Mouse (Mus musculus): ENCODE measurements at regions not wholly inside any gene's neighbourhood (a gene's known extent, or its start where the extent isn't known, plus 50 kb on each side); places are given as distances from the start of the nearest gene placed in this dataset.

DNA sequence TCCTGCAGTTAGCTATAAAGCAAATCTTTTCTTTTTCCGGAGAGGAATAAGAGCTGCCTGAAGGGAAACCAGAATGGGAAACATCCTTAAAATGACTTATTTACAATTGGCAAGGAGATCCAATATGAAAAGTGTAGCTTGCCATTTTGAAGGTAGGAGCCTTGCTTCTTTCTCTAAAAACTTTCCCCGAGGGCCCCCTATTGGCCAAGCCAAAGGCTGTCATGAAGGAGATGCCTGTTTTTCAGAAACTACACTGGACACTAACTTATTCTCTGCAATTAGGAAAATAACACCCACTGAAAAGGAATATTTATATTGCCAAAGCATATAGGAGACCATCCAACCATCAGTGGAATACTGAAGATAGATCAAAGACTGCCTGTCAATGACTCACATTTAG is 312.8 kb upstream of the Thrb start:
- no peak for DNase-seq (ENCODE audit: low spot score)
- Histone ChIP-seq H3K4me1 (replicated peaks) (no peaks in the 10 kb centered on the region), H3K9me3 (no peaks in the 10 kb centered on the region), H3K36me3 (no peaks in the 10 kb centered on the region), H3K27me3 (ENCODE audit: insufficient read depth, poor library complexity, severe bottlenecking) (no peaks in the 10 kb centered on the region), H3K27ac (no peak overlapping the region), H3K4me3 (no peak overlapping the region)
- WGBS = 70% methylated on average over 2 of the region's 2 CpGs

DNA sequence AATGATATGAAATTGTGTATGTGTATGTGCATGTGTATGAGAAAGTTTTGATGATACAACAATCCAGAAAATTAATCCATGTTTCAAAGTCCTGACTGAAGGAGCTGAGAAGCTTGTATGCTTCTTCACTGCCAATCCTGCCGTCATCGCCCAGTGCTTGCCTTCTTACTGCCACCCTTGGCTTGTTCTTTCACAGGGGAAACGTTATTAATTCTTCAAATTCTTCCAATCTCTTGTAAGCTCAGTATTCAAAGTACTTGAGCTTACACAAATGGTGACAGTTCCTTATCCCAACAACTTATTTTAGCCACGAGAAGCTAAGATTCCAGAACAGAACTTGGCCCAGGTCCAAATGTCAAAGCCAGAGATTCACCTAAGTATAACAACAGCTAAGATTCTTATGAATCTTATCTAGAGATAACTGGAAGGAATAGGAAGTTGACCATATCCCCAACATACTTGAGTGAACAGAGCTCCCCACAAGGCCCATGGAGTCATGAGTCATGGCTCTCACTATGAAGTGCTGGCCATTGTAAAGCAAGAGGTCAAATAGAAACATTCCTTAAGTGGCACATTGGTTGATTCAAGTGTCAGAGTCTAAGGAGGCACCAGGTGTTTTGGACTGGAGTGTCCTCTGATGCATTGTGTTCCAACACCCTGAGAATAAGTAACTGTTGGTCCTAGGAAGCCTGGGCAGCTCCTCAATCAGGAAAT is 307.6 kb upstream of the Thrb start:
- WGBS = 87% methylated on average over 4 of the region's 4 CpGs
- H3K27ac ChIP-seq = no peak overlapping the region
- no peaks in the 10 kb centered on the region for H3K36me3 ChIP-seq
- H3K4me1 ChIP-seq (replicated peaks) = no peaks in the 10 kb centered on the region
- no peaks in the 10 kb centered on the region for H3K9me3 ChIP-seq
- no peak overlapping the region for H3K4me3 ChIP-seq
- no peak for DNase-seq (ENCODE audit: low spot score)
- H3K27me3 ChIP-seq (ENCODE audit: insufficient read depth, poor library complexity, severe bottlenecking) = no peaks in the 10 kb centered on the region

DNA sequence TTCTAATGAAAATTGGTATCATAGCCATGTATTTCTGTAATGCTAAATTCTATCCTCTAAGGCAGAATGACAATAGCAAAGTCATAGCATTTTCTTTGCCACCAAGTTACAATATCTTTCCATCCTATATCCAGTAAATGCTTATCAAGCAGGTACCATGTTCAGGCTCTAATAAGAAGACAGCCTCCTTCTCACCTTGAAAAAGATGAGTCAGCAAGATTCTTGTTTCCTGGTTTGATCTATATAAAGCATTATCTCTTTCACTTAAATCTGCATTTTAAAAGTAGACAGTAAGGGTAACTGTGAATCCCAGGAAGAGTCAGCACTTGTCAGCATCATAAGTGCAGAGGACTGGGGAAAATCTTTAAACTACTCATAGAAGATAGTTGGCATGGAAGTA is 298.2 kb upstream of the Thrb start:
- no peak for DNase-seq (ENCODE audit: low spot score)
- Histone ChIP-seq H3K4me3 (no peak overlapping the region), H3K36me3 (no peaks in the 10 kb centered on the region), H3K27me3 (ENCODE audit: insufficient read depth, poor library complexity, severe bottlenecking) (no peaks in the 10 kb centered on the region), H3K9me3 (no peaks in the 10 kb centered on the region), H3K27ac (no peak overlapping the region), H3K4me1 (replicated peaks) (no peaks in the 10 kb centered on the region)

DNA sequence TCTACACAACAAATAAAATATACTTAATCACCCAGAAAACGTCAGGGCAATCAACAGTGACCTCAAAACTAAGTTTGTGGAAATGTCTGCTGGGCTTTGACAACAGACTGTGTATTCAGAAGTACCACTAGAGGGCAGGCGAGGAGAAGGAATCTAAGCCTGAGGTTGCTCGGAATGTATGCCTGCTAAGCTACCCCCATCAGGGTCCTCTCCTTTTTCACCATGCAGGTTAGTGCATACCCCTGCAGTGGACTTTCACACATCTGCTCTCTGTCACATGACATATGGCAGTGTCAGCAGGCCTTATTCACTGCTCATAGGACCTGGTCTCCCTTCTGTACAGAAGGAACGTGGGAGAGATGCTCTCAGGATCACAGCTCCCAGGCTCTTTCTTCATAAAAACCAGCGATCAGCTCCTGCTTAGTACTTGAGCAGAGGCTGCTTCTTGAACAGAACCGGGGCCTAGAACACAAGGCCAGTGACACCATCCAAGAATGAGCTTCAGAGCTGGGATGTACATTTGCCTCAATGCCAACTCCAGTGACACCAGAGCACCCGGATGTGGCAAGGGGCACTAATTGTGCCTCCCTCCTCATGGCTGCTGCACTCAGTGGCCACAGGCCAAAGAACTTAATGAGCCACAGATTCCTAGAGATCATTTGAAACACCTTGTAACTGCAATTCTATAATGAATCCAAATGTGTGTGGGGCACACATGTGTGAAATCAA is 257.1 kb upstream of the Thrb start:
- Histone ChIP-seq H3K4me1 (replicated peaks) (no peaks in the 10 kb centered on the region), H3K4me3 (no peak overlapping the region), H3K36me3 (no peaks in the 10 kb centered on the region), H3K9me3 (no peaks in the 10 kb centered on the region), H3K27me3 (ENCODE audit: insufficient read depth, poor library complexity, severe bottlenecking) (no peaks in the 10 kb centered on the region), H3K27ac (no peak overlapping the region)
- WGBS = 45% methylated on average over 7 of the region's 7 CpGs
- DNase-seq (ENCODE audit: low spot score) = peak; percentile 44

DNA sequence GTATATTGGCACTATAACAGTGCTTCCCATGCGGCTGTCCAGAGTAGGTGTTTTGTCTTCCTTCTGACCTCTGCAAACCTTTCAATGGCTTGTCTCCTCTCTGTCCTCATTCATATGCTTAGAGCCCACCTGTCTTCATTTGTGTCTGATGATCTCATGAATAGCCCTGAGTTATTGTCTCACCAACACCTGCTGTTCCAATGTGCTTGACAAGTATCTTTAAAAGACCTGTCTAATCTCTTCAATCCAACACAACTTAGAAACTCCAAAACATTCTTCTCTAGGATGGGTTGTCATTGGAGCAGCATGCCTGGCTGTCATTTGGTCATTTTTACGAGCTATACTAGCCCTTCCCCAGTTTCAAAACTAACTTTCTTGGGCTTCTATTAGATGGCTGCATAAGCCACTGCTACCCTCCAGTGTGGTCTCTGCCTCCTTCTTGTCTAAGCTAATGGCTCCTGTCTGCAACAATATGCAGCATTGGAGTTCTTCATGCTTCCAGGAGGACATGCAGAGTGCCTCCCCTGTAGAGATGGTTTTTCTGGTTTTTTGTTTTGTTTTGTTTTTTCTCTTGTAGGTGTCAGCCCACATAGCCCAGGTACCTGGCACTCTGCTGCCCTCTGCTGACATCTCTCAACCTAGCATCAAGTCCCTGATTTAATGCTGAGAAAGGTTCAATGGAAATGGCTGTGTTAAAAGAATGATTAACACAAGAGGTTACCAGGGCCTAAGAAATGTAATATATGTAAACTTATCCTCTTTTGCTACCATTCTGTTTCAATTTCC is 254.3 kb upstream of the Thrb start:
- H3K4me1 ChIP-seq (replicated peaks) = peaks cover 4% of the 10 kb centered on the region; the same call in 1 of the 2 replicates
- WGBS = 72% methylated on average over 2 of the region's 2 CpGs
- H3K27ac ChIP-seq = no peak overlapping the region
- DNase-seq (ENCODE audit: low spot score) = peak; percentile 45
- H3K9me3 ChIP-seq = no peaks in the 10 kb centered on the region
- H3K27me3 ChIP-seq (ENCODE audit: insufficient read depth, poor library complexity, severe bottlenecking) = no peaks in the 10 kb centered on the region
- H3K4me3 ChIP-seq = no peak overlapping the region
- no peaks in the 10 kb centered on the region for H3K36me3 ChIP-seq

DNA sequence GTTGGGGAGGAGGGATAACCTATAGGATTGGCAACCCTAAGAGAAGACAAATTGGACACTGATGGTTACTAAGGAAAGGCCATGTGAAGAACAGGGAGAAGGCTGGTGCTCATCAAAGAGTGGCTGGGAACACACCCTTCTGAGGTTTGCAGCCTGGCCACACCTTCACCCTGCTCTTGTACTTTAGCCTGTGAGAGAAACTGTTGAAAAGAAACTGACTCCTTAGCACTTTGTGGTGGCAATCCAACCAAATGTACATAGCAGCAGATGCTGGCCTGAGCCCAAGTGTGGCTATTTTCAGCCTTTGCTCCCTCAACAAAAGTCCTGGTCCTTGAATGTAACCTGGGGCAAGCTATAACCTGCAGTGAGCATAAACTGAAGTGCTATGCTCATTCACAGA is 253.2 kb upstream of the Thrb start:
- Histone ChIP-seq H3K4me1 (replicated peaks) (peaks cover 11% of the 10 kb centered on the region; the same call in 1 of the 2 replicates), H3K9me3 (no peaks in the 10 kb centered on the region), H3K4me3 (no peak overlapping the region), H3K36me3 (no peaks in the 10 kb centered on the region), H3K27ac (no peak overlapping the region), H3K27me3 (ENCODE audit: insufficient read depth, poor library complexity, severe bottlenecking) (no peaks in the 10 kb centered on the region)
- no peak for DNase-seq (ENCODE audit: low spot score)

DNA sequence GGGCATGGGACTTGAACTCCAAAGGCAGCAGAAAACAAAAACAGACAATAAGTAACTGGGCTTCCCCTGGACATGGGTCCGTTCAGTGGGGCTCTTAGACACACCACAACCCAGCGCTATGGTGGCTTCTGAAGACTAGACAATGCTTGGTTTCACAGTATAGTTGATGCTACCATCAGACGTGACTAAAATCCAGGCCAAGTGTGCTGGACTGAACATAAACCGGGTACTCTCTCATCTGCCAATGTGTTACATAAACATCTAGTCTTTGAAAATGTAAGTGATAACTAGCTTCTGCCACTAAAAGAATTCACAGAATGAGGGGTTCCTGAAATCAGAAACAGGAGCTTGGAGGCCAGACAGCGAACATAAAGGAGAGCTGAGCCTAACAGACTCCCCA is 251.7 kb upstream of the Thrb start:
- H3K27me3 ChIP-seq (ENCODE audit: insufficient read depth, poor library complexity, severe bottlenecking) = no peaks in the 10 kb centered on the region
- DNase-seq (ENCODE audit: low spot score) = no peak
- no peak overlapping the region for H3K27ac ChIP-seq
- WGBS = 82% methylated on average over 5 of the region's 5 CpGs
- H3K4me1 ChIP-seq (replicated peaks) = peaks cover 11% of the 10 kb centered on the region; the same call in 1 of the 2 replicates
- no peaks in the 10 kb centered on the region for H3K36me3 ChIP-seq
- H3K4me3 ChIP-seq = no peak overlapping the region
- H3K9me3 ChIP-seq = no peaks in the 10 kb centered on the region

DNA sequence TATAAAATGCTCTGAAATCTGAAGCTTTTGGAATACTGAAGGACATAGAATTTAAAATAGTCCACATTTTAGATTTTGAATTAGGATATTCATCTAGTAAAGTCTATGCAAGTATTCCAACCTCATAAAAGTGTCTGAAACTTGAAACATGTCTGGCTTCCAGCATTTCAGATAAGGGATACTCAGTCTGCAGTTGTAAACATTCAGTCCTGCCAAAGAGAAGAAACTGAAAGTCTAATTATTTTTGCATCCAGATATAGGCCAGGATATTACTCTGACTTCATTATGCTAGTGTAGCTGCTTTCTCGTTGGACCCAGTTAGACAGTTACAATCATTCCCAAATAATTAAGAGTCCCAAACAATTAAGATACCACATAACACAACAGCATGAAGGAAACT is 251.2 kb upstream of the Thrb start:
- Histone ChIP-seq H3K27ac (no peak overlapping the region), H3K4me1 (replicated peaks) (peaks cover 11% of the 10 kb centered on the region; the same call in 1 of the 2 replicates), H3K27me3 (ENCODE audit: insufficient read depth, poor library complexity, severe bottlenecking) (no peaks in the 10 kb centered on the region), H3K9me3 (no peaks in the 10 kb centered on the region), H3K4me3 (no peak overlapping the region), H3K36me3 (no peaks in the 10 kb centered on the region)
- no peak for DNase-seq (ENCODE audit: low spot score)
- WGBS = 83% methylated on average over 1 of the region's 1 CpGs

DNA sequence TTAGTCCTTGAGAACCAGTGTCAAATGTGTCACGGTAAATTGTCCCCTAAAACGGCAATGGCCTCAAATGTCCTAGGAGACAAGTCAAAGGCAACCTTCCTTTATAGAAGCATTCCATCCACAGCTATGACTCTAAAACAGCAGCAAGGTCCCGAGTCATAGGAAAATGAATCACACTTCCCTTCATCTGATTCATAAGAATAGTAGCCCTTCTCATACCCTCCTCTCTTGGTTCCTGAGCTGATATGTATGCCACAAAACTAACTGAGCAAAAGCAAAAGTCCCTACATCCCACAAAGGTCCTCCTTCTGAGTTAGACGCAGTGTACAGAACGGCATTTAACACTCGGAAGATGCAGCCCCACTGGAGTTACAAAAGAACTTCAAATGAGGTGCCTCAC is 250.6 kb upstream of the Thrb start:
- WGBS = 94% methylated on average over 6 of the region's 6 CpGs
- peaks cover 11% of the 10 kb centered on the region; the same call in 1 of the 2 replicates for H3K4me1 ChIP-seq (replicated peaks)
- H3K36me3 ChIP-seq = no peaks in the 10 kb centered on the region
- no peak overlapping the region for H3K27ac ChIP-seq
- DNase-seq (ENCODE audit: low spot score) = no peak
- H3K4me3 ChIP-seq = no peak overlapping the region
- H3K27me3 ChIP-seq (ENCODE audit: insufficient read depth, poor library complexity, severe bottlenecking) = no peaks in the 10 kb centered on the region
- no peaks in the 10 kb centered on the region for H3K9me3 ChIP-seq

DNA sequence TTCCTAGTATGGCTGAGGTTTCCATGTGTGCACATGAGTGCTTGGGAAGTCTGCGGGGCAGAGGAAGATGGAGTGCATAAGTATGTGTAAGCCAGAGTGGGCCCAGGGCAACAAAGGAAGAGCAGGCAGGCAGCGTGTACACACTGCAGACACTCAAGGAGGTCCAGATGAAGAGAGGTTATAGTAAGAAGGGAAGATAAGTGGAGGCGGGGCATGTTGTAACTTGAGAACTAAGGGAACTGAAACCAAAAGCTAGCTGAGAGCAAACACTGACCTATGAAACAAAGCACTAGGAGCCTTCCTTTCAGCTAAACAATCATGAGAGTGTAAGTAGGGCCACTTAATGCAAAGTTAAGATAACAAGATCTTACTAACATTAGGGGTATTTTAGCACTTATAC is 249.3 kb upstream of the Thrb start:
- H3K4me1 ChIP-seq (replicated peaks) = peaks cover 11% of the 10 kb centered on the region; the same call in 1 of the 2 replicates
- WGBS = 36% methylated on average over 3 of the region's 3 CpGs
- H3K36me3 ChIP-seq = no peaks in the 10 kb centered on the region
- H3K4me3 ChIP-seq = no peak overlapping the region
- 0 out of 2 replicates have a peak overlapping the region, but pooled peaks have one; percentile 8 for H3K27ac ChIP-seq
- H3K9me3 ChIP-seq = no peaks in the 10 kb centered on the region
- no peak for DNase-seq (ENCODE audit: low spot score)
- no peaks in the 10 kb centered on the region for H3K27me3 ChIP-seq (ENCODE audit: insufficient read depth, poor library complexity, severe bottlenecking)

DNA sequence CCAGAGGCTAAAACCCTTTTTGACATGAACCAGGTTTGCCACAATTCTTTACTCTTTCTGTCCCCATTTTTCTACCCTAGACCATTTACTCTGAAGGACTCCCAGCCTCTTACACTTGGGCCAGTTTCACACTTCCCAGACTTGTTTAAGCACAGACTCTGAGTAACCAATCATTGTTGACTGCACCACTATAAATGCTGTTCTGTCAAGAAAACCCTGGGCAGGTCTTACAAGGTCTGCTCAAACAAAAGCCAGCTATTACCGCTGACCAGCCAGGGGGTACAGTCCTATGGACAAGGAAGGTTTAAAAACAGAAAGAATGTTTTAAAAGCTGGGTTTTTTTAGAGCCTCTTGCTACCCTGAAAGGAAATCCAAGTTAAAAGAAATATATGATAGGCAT is 248.8 kb upstream of the Thrb start:
- H3K4me3 ChIP-seq = no peak overlapping the region
- DNase-seq (ENCODE audit: low spot score) = no peak
- H3K27ac ChIP-seq = no peak overlapping the region
- no peaks in the 10 kb centered on the region for H3K9me3 ChIP-seq
- H3K4me1 ChIP-seq (replicated peaks) = peaks cover 11% of the 10 kb centered on the region; the same call in 1 of the 2 replicates
- H3K36me3 ChIP-seq = no peaks in the 10 kb centered on the region
- 48% methylated on average over 1 of the region's 1 CpGs for WGBS
- no peaks in the 10 kb centered on the region for H3K27me3 ChIP-seq (ENCODE audit: insufficient read depth, poor library complexity, severe bottlenecking)

DNA sequence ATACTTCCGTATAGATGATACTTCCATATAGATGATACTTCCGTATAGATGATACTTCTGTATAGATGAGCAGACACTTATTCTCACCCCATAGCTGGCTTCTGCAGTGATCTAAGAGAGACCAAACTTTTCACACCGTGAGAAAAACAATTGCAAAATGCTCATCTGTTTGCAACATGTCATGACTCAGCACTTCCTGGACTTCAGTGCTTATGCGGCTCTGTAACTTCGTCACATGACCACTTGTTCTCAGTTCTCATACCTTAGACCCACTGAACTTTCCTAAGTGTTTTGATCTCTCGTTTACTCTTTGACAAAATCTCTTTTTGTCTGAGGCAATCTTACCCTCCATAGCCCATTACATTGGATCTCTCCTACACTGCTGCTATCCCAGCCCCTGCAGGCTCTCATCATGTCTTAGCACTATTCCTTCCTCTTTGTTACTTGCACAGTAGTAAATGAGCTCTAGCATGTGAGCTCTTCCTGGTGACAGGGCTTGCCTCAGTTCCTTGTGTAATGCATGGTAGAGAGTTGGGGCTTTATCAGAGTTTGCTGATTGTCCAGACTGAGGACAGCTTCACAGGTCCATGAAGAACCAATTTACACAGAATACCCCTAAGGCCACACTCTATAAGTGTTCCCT is 245.7 kb upstream of the Thrb start:
- no peak for DNase-seq (ENCODE audit: low spot score)
- Histone ChIP-seq H3K4me3 (no peak overlapping the region), H3K27me3 (ENCODE audit: insufficient read depth, poor library complexity, severe bottlenecking) (no peaks in the 10 kb centered on the region), H3K4me1 (replicated peaks) (peaks cover 11% of the 10 kb centered on the region; the same call in 1 of the 2 replicates), H3K36me3 (no peaks in the 10 kb centered on the region), H3K9me3 (no peaks in the 10 kb centered on the region), H3K27ac (no peak overlapping the region)
- 87% methylated on average over 6 of the region's 6 CpGs for WGBS

All from hindbrain, embryonic 10.5 days (tissue).